Mouse (Mus musculus) small intestine, adult 2 months (tissue): Measurements from ENCODE around the gene Pik3c2b.

Experiments used
- CTCF ChIP-seq: fragments of 200-500 bp; IDR thresholded peaks from 2 replicates; pipeline ENCODE4 v1.5.1; 2012; ENCODE audit warnings: low read depth, mild to moderate bottlenecking, control low read depth, inconsistent platforms, low read length, moderate library complexity, mixed read lengths; ENCODE audit not compliant: insufficient replicate concordance, insufficient read length; ENCODE audit errors: extremely low read depth
- POLR2A ChIP-seq: fragments of 200-500 bp; IDR thresholded peaks from 2 replicates; pipeline ENCODE4 v1.6.1; 2012; ENCODE audit warnings: low read depth, mild to moderate bottlenecking, control low read depth, inconsistent platforms, low read length, moderate library complexity

- TF ChIP-seq CTCF (no peak), POLR2A (no peak)
Measured at GRCm38 (mm10) chr1:133138401-133138800, 92.9 kb downstream of the Pik3c2b start.
